Mouse (Mus musculus) liver, postnatal 0 days (tissue): ENCODE results near the gene Lrmda.

Experiments
- CTCF ChIP-seq: sonication (generic); IDR thresholded peaks from 2 replicates; pipeline ENCODE4 v1.5.1; 2016; ENCODE audit warnings: antibody characterized with exemption, low read depth
- EP300 ChIP-seq: IDR thresholded peaks from 2 replicates; pipeline ENCODE4 v1.6.1; 2016; ENCODE audit warnings: antibody characterized with exemption, low read depth, mild to moderate bottlenecking

DNA sequence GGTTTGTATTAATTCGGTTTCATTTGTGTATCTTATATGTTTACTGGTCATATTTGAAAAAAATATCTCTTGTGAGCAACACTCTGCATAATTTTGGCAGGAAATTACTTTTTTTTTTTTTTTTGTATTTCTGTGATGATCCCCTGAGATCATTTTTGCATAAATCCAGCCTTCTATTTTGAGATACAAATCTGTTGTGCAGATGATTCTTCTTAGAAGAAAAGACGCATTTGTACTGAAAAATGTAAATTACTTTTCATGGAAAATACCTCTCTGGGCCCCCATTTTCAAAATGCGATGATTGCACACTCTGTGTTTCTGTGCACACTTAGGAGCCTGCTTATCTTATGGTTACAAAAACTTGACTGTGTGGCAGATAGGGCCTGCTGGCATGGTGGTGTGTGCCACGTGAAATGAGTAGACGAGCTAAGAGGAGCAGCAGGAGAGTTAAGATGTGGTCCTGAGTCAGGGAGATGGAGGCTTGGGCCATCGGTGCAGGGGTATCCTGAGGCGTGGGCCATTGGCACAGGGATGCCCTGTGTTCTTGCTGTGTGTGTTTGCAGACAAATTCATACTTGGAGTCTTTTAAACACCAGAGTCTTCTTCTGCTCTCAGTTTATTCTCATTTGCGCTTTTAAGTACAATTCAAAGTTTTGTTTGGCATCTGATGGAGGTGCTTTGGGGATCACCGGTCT lies 353.3 kb downstream of the Lrmda start:
- TF ChIP-seq CTCF (no peak), EP300 (no peak)
